Mouse (Mus musculus): ENCODE results near the gene Atp5f1.
"Not testable (repeated sequence)": the region's sequence is repeated elsewhere in the genome, so short reads cannot be mapped to it uniquely, and the experiment has no call there.

Atp5f1 gene

DNA sequence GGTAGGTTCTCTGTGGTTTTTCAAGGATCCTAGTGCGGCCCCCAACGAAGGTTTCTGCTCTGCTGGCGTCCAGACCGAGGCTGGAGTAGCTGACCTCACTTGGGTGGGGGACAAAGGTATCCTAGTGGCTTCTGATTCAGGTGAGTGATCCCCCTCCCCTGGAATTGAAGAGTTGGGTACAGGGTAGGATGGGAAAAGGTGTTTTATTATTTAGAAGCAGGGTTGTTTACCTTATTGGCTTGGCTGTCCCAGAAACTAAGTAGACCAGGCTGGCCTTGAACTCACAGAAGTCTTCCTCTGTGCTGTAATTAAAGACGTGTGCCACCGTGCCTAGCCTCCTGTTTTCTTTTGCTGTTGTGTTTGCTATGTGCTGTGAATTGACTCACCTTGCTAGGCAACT is at the start of gene Atp5f1:
Gene Atp5f1 (minus strand): TSS at position 101 of the 400 bp plus-strand sequence.
- no peak for DNase-seq (ENCODE audit: low spot score in 2 of 2)

DNA sequence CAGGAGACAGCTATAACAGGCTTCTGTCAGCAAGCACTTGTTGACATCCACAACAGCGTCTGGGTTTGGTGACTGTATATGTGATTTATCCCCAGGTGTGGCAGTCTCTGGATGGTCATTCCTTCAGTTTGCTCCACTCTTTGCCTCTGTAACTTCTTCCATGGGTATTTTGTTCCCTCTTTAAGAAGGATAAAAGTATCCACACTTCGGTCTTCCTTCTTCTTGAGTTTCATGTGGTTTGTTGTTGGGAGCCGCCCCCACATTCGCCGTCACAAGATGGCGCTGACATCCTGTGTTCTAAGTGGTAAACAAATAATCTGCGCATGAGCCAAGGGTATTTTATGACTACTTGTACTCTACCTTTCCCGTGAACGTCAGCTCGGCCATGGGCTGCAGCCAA is 43.5 kb upstream of the Atp5f1 start:
- not testable (repeated sequence) for DNase-seq (ENCODE audit: low spot score in 2 of 2)

DNA sequence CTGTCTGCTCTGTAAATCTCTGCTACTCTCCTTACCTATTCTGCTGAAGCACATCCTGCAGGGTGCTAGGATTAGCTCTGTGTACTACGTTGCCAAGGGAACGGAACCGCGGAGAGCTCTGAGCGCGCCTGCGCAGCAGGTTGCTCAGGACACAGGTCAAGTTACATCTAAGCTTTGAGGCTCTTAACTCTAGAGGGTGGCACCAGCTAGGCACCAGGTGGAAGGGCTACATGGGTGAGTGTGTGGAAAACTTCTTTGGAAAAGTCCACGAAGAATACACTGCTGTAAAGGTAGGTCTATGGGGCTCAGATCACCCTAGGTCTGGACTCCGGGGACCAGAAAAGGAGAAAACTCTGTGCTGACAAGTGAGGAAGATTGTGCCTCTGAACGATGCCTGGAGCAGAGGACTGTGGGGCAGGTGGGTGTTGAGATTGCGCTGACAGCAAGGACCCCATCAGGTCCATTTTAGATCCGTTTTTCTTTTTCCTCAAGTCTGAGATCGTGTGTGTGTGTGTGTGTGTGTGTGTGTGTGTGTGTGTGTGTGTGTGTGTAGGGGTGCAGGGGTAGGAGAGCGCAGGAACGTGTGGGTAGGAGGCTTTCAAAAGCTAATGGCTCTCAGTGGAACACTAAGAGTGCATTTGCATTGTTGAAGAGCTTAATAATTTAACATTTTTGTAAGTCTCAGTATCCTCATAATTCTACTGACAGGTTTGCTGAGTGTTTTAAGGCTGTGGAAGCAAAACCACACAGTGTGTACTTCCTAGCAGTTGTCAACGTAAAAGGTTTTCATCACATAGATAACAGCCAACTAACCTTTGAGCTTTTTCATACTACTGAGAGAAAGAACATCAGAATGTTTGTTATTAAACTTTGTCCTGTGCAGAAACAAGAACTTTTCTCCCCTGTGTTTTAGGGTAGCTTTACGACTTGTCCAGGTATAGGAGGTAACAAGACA is 41.8 kb upstream of the Atp5f1 start:
- DNase-seq (ENCODE audit: low spot score in 2 of 2): peak; percentile 24 to 40

DNA sequence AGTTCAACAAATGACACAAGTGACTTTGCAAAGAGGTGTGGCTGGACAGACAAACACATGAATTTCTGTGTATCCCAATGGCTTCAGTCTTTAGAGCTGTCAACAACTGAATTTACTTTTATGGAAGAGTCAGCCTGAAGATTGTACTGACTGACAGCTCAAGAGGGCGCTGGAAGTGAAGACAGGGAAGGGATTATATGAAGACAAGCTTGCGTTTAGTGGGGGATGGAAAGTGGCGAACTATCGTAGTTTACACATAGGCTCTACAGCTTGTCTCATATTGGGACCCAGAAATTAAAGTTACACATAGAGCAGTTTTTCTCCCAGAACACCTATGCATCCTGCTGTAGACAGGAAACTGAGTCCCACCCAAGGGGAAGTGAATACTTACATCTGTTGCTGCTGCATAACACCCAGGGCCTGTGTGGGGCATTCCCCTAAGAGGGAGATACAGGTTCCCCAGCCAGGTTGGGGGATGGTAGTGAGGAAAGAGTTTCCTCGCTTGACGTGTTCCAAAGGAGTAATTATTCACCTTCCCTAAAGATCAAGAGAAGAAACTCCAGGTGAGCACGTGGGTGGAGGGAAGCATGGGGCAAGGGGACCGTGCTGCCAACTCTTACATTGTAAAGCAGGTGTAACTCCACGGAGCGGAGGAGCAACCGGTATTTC is 40.9 kb upstream of the Atp5f1 start:
- no peak for DNase-seq (ENCODE audit: low spot score in 2 of 2)

DNA sequence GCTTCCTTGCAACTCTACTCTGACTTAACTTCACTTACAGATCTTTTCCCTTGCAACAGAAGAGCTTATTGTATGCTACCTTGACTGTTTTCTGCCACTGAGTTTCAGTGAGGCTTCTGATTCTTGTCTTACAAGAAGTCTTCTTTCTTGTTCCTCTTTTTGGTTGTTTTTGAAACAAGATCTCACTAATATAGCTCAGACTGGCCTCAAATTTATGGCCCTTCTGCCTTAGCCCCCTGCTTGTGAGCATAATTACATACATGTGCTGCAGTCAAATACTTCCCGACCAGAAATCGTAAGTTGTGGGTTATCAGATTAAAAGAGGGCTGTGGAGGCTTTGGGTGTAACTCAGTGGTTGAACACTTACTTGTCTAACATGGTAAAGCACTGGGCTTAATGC is 34.8 kb upstream of the Atp5f1 start:
- no peak for DNase-seq (ENCODE audit: low spot score in 2 of 2)

DNA sequence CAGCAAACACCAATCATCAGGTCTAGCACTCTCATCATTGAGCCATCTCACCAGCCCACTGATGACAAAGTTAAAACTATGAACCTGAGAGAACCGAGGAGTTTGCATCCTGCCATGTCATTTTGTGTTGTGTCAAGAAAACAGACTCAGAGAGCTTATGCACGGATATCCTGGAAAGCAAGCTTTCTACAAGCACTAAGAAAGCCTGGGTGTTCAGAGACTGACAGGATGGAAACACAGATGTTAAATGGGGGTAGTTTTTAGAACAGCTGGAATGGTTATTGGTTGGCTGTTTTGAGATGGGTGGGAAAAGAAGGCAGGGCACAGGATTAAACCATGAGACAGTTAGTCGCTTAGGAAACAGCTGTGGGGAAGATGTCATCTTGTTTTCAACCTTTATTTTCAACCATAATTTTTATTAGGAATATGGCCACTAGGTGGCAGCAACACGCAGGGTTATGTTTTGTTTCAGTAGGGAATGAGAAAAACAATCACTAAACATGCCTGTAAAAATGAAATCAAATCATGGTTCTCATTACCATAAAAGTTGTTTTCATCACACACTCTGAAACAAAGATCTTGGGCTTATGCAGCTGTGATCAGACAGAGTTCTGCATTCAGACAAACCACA is 31.9 kb upstream of the Atp5f1 start:
- DNase-seq (ENCODE audit: low spot score in 2 of 2): peak; percentile 35 to 51

DNA sequence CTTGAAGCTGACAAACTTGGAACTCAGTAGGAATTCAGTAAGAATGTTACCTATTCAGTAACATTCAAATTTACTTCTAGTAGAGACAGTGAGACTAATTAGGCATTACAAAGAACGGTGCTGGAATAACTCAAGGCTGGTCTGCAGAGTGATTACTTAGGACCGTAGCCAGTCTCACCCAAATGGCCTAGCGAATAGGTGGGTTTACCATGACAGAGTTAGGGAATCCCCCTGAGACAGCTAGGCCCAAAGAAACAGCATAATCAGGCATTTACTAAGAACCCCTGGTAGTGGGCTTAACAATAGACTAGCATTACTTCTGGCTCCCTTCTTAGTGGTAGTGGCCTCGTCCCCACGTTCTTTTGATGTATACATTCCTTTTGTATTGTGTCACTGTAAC is 29.7 kb upstream of the Atp5f1 start:
- not testable (repeated sequence) for DNase-seq (ENCODE audit: low spot score in 2 of 2)

DNA sequence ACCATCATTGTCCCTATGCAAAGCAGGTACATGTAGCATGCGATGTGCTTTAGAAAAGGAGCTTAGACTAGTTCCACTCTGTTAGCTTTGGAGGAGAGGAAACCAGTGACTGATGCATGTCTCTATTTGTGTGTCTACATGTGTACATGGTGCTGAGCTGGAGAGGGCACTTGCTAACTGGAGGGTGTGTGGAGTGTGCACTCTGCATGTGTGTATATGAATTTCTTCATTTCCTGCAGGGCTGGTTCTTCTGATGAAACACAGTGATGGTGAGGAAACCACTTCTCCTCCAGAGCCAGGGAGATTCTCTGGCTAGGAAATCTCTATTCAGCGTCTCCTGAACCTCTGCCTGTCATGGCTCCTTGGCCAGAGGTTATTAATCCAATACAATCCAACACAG is 14.3 kb upstream of the Atp5f1 start:
- no peak for DNase-seq (ENCODE audit: low spot score in 2 of 2)

DNA sequence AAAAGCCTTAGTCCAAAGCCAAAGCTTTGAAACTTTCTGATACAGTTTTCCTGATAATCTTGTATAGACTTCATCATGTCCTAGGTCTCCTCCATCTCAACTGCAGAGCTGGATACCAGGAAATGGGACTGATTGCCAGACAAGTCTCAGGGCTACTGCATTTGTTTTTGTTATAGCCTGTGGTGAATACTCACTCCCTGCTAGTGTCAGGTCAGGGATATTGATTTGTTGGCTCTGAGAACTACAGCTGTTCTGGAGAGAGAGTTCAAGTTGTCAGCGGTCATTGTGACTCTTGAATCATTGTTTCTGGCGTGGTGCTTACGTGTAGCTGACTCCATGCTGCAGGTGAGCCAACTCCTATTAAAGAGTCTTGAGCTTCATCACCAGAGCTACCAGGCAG is 13.5 kb upstream of the Atp5f1 start, which contains the start of gene Ovgp1:
Gene Ovgp1 (plus strand): TSS at position 301 of the 400 bp plus-strand sequence.
- DNase-seq (ENCODE audit: low spot score in 2 of 2): no peak

DNA sequence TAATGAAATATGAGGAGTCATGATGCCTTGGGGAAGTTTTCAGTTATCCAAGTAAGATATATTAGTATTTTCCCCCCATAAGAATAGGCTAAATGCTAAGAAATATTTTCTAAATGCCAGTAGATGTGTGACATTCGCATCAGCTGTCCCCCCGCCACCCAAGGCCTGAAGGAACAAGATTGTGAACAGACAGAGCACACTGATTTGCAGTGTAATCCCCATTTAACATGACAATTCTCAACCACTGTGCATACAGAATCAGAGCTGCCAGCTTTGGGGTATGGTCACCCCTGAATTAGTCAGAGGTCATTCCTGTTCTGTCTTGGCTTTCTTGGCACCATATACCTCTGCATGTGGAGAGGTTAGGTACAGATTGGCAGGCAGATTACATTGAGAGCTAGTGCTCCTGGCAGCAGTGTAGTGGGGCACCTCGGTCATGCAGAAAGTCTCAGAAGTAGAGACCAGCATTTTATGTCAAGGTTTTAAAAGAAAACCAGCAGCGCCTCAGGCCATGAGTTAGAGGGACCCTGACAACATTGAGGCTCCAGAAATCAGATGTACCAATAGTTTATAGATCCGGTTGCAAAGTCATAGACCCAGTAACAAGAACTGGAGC is 12.0 kb upstream of the Atp5f1 start:
- no peak for DNase-seq (ENCODE audit: low spot score in 2 of 2)

DNA sequence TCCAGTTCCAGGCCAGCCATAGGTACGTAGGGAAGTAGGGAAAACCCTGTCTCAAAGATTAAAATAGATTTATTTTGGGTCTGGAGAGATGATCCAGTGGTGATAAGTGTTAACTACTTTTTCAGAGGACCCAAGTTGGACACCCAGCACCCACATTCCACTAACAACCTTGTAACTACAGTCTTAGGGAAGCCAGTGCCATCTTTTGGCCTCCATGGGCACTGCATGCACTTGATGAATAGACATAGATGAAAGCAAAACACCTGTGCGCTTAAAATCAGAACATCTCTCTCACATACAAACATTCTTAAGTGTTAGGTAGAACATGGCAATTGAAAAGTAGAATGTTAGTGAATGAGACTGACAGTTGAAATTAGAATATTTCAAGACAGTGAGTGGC is 801 bp upstream of the Atp5f1 start:
- no peak for DNase-seq (ENCODE audit: low spot score in 2 of 2)

DNA sequence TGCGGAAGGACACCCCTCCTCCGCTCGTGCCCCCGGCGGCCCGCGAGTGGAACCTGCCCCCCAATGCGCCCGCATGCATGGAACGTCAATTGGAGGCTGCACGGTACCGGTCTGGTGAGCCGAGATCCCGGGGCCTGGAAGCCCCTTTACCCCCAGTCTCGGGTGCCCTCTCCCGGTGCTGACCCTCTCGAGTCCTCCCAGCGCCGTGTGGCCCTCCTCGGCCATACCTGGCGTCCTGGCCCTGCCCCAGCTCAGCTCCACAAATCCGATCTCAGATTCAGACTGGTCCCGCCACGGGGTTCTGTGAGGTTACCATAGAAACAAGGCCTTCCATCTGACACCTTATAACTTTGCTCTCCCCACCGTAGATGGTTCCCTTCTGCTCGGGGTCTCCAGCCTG is 314 bp downstream of the Atp5f1 start:
- DNase-seq (ENCODE audit: low spot score in 2 of 2): no peak

DNA sequence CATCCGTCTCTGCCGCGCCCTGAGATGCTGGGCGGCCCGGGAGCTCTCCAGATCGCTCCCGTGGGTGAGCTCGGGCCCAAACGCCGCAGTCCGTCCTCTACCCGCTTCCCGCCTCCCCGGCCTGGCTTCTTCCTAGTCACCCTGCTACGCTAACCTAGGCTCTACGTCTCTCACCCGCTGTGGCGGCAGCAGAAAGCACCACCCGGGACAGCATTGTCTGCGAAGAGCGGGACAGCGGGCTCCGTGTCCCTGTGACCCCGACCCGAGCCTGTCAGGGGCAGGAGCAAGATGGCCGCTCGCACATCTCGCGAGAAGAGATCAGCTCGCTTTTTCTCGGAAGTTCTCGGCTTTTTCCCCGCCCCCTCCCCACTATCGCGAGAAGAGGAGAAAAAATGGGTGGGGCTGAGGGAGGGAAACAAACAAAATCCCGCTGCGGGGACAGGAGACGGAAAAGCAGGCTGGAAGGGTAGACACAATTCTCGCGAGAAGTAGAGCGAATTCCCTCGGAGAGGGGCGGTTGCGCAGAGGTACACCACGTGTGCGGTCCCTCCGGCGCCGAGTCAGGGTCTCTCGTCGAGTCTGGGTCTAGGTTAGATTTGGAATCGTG is 822 bp downstream of the Atp5f1 start, which contains the start of gene Wdr77:
Gene Wdr77 (plus strand): TSS at position 396 of the 607 bp plus-strand sequence.
- DNase-seq (ENCODE audit: low spot score in 2 of 2): peak; percentile 93 to 95

DNA sequence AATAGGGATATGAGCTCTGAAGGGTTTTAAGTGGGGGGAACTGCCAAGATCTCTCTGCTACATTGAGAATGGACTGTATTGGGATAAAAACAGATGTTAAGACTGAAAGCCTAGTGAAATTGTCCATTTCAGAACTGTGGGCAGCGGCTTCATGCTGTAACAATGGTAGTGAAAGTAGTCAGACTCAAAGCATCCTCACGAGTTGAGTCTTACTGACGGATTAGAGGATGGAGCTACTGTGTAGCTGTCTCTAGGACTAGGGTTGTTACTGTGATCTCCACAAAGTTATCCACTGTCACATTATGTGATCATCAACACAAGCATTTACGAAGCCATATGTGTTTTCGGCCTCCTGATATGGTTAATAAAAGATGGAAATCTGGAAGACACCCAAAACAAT is 1.7 kb downstream of the Atp5f1 start:
- no peak for DNase-seq (ENCODE audit: low spot score in 2 of 2)

DNA sequence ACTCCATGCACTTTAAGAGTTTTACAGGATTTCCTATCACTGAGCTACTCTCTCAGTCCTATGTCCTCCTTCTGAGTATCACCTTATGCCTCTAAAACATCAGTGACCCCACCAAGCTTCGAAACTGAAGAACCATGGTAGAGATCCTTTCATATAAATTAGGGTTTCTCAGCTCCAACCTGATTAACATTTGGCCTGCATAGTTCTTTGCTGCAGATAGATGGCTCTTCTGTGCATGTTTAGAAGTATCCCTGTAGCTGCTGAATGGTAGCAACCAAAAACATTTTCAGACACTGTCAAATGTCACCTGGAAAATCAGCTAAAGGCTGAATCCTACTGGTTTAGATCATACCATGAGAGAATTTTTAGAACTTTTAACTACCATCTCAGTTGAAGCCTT is 2.7 kb downstream of the Atp5f1 start:
- DNase-seq (ENCODE audit: low spot score in 2 of 2): no peak

DNA sequence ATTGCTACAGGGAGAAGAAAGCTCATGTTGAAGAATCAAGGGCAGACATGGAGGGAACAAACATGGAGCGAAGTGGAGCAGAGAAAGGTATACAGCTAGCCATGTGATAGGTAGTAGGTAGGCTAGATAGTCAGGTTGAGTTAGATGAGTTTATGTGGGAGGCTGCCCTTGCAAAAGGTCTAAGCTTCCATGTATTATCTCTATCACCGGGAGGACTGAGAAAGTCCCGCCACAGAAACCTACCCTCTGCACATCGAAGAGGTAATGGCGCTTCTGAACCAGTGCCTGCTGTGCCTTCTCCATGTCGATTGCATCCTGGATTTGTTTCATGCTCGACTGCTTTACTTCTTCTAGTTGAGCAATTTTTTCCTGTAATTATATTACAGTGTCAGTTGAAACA is 8.6 kb downstream of the Atp5f1 start:
- no peak for DNase-seq (ENCODE audit: low spot score in 2 of 2)

DNA sequence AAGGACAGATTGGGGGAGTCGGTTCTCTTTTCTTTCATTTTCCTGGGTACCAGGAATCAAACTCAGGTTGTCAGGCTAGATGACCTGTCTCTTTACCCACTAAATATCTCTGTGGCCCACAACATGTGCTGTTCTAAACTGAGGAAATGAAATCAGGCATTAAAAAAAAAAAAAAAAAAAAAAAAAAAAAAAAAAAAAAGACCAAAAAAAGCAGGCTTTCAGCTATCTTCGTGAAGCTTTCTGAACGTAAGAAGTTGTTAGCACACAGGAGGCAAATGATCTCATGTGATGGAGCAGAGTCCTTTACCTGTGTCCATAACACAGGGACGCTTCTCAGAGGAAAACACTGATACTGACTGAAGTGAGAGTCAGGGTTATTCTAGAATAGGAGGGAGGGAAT is 23.8 kb downstream of the Atp5f1 start:
- no peak for DNase-seq (ENCODE audit: low spot score in 2 of 2)

DNA sequence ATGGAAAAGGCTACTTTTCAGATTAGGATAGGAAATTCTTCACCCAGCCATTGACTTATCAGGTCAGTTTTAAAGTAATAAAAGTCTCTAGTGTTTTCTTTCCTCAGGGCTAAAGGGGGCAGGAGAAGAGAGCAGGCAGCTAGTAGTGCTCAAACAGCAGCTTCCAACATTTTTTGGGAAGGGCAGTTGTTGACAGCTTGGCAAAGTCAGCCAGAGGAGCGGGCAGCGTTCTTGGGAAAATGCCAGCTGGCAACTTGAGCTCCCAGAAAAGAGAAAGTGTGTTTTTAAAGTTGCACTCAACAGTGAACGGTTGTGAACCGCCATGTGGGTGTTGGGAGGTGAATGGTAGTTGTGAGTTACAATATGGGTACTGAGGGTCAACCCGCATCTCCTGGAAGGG is 24.9 kb downstream of the Atp5f1 start:
- DNase-seq (ENCODE audit: low spot score in 2 of 2): no peak

DNA sequence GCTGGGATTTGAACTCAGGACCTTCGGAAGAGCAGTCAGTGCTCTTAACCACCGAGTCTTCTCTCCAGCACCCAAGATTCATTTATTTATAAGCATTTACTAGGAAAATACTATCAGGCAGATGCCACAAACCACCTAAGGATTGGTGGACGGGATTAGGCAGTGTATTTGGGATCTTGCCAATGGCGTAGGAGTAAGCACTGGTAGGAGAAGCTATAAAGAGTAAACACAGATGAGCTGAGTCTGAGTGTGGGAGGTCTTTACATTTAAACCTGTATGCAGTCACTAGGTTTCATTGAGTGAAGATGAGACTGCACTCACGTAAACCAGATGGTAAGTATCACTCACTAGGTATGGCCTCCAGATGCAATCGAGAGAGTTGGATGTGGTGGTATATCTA is 26.0 kb downstream of the Atp5f1 start:
- DNase-seq (ENCODE audit: low spot score in 2 of 2): peak in 1 of 2 experiments; percentile 34

DNA sequence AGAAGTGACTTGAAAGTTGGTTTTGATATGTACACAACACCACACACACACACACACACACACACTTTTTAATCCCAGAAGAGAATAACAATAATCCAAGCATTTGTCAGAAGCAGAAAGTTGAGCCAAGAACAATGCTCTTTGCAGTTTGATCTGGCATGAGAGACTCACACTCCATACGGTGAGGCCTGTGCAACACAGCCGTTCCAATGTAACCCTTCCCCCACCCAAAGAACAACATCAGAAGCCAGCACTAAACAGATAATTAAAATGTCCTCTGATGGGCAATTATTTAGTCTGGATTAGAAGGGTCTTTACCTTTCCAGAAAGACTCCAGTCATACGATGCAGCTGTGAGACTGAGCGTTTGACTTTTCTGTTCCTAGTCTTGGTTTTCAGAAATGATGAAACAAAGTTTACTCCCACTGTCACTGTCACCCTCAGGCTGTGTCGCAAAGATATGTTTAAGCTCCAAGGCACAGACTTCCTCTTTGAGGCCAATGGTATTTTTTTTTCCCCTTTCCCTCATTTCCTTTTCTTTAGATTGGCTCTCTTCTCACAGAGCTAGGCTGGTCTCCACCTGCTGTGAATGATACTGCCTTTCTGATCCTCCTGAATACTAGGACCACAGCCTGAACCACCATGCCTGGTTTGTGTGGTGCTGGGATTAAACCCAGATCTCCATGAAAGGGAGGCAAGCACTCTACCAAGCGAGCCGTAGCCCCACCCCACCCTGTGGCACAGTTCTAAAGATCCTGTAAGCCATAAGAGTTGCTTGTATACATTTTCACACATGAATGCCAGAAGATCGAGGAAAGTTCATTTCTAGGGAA is 27.4 kb downstream of the Atp5f1 start, which contains the start of gene I830077J02Rik:
Gene I830077J02Rik (minus strand): TSS at position 425 of the 832 bp plus-strand sequence.
- no peak for DNase-seq (ENCODE audit: low spot score in 2 of 2)

All from frontal cortex, postnatal 36 days (tissue).